Mouse (Mus musculus) CD8-positive naive resting alpha-beta T cell, adult 2 months (primary cell): Measurements from ENCODE around the gene Stx5a.
"Not testable (repeated sequence)": the region's sequence is repeated elsewhere in the genome, so short reads cannot be mapped to it uniquely, and the experiment has no call there.

Experiments used
- DNase-seq, 2 experiments: peaks; one replicate each; pipeline ENCODE4 v3.0.0; 2022; ENCODE audit warnings: low read depth in 2 of 2, low spot score in 2 of 2

Stx5a gene

DNA sequence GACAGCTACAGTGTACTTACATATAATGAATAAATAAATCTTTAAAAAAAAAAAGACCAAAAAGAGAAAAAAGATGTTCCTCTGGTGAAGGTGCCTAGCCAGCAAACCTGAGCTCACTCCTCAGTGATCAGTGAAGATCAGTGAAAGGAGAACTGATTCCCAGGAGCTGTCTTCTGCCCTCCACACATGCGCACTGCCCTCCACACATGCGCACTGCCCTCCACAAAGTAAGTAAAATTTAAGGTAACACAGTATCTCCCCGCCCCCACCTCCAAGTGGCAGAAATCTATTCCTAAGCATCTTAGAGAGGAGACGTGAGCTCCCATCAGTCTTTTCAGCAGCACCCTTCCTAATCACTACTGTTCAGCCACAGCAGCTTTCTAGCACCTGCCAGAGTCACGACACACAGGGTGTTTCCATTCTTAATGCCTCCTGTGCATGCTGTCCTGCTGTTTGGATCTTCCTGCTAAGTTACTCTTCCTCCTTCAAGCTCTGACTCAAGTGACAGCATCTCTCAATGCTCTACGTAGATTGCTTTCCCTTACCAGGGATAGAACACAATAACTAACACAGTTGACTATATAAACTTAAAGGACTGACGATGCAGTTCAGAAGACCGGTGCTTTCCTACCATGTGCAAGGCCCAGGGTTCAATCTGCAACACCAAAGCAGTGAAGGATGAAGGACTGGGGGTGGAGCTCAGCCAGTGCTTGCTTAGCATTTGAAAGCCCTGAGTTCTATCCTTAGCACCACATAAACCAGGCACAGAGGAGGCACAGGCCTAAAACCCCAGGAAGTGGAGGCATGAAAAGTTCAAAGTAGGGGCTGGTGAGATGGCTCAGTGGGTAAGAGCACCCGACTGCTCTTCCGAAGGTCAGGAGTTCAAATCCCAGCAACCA lies 25.1 kb upstream of the Stx5a start:
- DNase-seq, result no peak

- no peak for DNase-seq
Measured at GRCm38 (mm10) chr19:8716767-8717475, 24.3 kb upstream of the Stx5a start.

- DNase-seq, result peak; percentile 61 to 78
Measured at GRCm38 (mm10) chr19:8718357-8718756, 22.9 kb upstream of the Stx5a start.

DNA sequence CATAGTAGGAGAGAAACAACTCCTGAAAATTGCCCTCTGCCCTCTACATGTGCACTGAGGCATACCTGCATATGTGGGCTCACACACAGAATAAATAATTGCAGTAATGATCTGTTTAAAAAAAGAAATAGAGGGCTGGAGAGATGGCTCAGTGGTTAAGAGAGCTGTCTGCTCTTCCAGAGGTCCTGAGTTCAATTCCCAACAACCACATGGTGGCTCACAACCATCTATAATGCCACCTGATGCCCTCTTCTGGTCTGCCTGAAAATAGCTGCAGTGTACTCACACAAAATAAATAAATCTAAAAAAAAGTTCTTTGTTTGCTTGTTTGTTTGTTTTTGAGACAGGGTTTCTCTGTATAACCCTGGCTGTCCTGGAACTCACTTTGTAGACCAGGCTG lies 22.2 kb upstream of the Stx5a start:
- not testable (repeated sequence) for DNase-seq

DNA sequence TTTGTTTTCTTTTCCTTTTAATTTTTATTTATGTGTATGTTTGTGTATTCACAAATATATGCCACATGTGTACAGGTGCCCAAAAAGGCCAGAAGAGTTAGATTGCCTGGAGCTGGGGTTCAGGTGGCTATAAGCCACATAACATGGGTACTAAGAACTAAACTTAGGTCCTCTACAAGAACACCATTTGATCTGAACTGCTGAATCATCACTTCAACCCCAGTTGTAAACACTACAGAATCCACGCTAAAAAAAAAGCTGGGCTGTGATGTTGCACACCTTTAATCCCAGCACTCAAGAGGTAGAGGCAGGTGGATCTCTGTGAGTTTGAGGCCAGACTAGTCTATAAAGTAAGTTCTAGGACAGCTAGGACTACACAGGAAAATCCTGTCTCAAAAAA lies 19.8 kb upstream of the Stx5a start:
- DNase-seq, result no peak

DNA sequence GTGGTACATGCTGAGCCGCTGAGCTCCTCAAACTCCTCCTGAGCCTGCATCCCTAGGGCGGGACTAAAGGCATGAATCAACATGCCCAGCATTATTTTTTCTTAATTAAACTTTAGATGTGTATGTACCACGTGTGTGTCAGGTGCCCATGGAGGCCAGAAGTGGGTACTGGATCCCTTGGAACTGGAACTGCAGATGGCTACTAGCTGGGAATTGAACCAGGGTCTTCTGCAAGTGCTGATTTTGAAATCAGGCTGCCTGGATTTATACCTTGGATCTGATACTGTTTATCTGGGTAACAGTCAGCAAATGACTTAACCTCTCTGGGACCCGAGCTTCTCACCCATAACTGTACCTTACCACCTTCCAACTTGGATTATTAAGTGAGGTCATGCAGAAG lies 19.2 kb upstream of the Stx5a start:
- no peak for DNase-seq

DNA sequence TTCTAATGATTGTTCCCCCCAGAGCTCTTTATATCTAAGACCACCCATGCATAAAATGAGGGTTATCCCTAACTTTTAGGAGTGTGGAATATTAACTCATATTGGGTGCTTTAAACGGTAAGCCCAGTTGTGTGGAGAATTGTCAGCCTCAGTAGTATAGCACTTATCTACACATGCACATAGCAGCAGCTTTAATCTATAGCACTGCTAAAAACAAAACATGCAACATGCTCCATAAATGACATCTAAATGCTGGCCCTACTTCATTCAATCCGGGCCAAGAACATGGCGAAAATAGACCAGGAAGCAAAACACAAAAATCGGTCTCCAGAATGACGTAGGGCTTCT lies 18.7 kb upstream of the Stx5a start:
- no peak for DNase-seq

DNA sequence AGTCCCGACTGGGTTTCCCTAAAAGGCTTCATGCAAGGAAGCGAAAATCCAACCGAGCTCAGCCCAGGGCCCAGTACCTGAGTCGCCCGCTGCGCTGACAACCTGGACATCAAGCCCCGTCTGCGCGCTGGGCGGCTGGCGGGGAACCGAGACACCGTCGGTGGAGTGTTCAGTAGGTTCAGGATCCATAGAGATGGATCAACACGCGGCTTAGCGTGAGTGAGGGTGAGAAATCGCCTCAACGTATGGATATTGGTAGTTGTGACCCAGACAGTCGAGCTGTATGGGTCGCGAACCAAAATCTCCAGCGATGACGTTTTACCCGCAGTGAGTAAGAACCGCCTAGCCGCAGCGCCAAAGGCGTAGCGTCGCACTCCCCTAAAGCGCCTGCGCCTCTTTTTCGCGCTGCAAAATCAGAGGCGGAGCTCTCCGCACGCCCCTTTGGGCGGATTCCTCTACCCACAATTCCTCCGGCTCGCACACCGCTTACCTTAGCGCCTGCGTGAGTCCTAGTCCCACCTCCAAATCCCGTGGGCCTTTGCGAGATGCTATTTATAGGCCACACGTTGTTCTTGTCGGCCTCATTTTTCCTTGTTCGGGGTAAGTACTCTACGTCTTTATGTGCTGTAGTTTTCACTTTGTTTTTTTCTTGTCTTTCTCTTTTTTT lies 18.2 kb upstream of the Stx5a start, which contains the start of gene Slc3a2:
Gene Slc3a2, minus strand, starts transcription at position 463 of the 667 bp plus-strand sequence.
- DNase-seq, result peak; percentile 96 to 97

- DNase-seq, result peak; percentile 23 to 24
Measured at GRCm38 (mm10) chr19:8723574-8724346, 17.5 kb upstream of the Stx5a start.

GRCm38 (mm10) chr19:8724392-8724791 lies 16.8 kb upstream of the Stx5a start:
- DNase-seq, result no peak

- no peak for DNase-seq
Measured at GRCm38 (mm10) chr19:8725081-8725613, 16.1 kb upstream of the Stx5a start.

DNA sequence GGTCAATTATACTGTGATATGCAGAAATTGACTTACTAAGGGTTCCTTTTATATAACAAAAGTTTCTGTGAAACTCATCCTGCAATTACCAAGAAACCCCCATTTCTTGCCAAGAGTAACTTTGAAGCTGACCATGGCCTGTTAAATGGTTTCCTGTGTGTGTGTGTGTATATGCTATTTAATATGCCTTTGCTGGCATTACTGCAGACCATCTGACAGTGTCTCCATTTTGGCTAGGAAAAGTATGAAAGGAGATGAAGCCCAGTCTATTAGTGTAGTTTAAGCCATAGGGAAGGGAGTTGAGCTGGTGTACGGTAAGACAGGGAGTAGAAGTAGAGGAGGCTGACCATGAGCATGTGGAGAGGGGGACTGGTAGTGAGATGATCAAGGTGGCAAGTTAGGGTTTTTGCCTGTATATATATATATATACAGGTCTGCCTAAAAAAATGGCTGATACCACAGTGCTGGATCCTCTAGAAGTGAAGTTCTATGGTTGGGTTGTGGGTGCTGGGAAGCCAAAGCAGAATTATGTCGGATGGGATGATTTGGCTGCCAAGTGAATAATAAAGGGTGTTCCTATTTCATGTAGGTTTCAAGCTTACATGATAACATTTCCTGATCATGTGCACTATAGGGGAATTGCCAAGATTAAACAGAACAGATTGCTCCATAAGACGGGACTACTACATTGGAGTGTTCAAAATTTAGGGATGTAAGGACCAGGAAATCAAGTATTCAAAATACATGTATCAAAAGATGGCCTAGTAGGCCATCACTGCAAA lies 14.4 kb upstream of the Stx5a start:
- DNase-seq, result no peak

DNA sequence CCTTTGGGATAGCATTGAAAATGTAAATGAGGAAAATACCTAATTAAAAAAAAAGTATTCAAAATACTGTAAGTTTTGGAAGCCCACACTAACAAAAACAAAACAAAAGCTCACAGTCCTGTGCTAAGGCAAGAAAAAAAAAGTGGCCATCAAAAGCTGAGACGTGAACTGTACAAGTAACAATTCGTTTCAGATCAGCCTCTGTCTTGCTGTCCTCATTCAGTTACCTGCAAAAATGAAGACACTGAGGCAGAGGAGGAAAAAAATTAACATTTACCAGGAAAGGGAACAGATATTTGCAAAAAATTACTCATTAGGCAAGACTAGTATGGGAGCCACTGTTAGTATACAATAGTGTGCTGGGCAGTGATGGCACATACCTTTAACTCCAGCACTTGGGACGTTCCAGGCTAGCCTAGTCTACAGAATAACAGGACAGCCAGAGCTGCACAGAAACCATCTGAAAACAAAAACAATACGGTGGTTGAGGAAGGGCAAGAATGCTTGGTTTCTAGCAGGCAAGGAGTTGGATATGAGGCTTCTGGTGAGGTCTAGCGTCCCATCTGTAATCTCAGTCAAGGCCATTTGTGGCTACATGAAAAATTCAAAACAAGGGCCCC lies 13.6 kb upstream of the Stx5a start:
- no peak for DNase-seq

- not testable (repeated sequence) for DNase-seq
Measured at GRCm38 (mm10) chr19:8728335-8729099, 12.7 kb upstream of the Stx5a start.

- no peak for DNase-seq
Measured at GRCm38 (mm10) chr19:8734334-8734733, 6.9 kb upstream of the Stx5a start.

DNA sequence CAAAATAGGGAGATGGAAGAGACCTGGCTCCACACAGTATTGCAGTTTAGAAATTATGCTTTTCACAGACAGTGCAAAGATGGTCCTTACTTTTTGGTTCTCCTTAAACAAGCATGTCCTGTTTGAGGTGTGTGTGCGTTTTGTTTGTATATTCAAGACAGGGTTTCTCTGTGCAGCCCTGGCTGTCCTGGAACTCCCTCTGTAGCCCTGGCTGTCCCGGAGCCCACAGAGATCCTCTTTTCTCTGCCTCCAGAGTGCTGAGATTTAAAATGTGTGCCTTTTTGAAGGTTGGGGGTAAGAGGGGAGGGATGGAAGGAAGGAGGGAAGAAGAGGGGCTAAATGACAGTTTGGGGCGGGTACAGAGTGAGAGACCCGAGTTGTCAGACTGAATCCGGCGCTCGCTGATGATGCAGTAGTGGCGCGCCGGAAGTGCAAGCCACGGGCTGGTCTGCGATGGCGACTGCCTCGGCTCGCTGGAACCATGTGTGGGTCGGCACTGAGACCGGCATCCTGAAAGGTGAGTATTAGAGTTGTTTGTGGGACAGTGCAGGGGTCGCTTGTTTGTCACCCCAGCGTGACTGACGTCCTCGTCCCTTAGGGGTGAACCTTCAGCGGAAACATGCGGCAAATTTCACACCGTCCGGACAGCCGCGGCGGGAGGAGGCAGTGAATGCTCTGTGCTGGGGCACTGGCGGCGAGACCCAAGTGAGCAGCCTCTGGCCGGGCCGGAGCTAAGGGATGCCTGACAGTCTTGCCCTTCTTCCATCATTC lies 5.6 kb upstream of the Stx5a start, which contains the start of gene Wdr74:
Gene Wdr74, plus strand, starts transcription at position 439 of the 771 bp plus-strand sequence.
- DNase-seq, result peak; percentile 79 to 87

- DNase-seq, result no peak
Measured at GRCm38 (mm10) chr19:8736160-8736467, 5.1 kb upstream of the Stx5a start.

DNA sequence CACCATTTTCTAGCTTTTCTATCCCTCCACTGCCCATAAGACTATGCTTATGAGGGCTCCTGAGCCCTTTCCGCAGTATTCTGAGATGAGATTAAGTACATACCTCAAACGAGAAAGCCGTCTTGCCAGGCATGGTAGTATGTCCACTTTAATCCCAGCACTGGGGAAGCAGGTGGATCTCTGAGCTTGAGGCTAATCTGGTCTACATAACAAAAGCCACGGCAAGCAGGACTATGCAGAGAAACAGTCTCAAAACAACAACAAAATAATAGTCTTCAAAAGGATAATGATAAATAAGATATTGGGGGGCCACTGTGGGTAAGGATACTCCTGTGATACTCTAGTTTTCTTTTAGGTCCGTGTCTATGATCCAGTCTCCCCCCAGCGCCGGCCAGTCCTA lies 2.3 kb upstream of the Stx5a start:
- DNase-seq, result no peak
